ENCODE assay signal across 14 mouse cellular contexts in genomic region chr5:139190958-139191357, GRCm38 (mm10).
"Had no signal": no experiment of that assay in that cellular context is flagged by ENCODE, and none has a peak within 500 bp of the region (broad histone marks: within the 10 kb centered on the region; RNA-seq: fewer than 3 reads in every experiment).

No protein-coding gene starts in this region.

- H3K27ac ChIP-seq: kidney, postnatal 0 days; limb, embryonic 15.5 days; liver, embryonic 12.5 days; midbrain, embryonic 10.5 days; neural tube, embryonic 15.5 days had no signal

- H3K4me3 ChIP-seq: limb, embryonic 15.5 days; liver, embryonic 12.5 days; midbrain, embryonic 10.5 days; myocyte; neural tube, embryonic 15.5 days had no signal

- DNase-seq: kidney, adult 11 months; kidney, adult 9 months; kidney, postnatal 36 days; lung, embryonic 14.5 days; lung, postnatal 10 days; lung, postnatal 4 days; midbrain, embryonic 14.5 days; thymus, postnatal 4 days had no signal
